Mouse (Mus musculus) MEL (cell line): ENCODE measurements around the gene Ttc39d.

ENCODE experiments used
- CHD2 ChIP-seq: IDR thresholded peaks from 2 replicates; pipeline ENCODE4 v1.6.1; 2011; ENCODE audit warnings: low read length, improper control_type of control experiment
- E2F4 ChIP-seq: IDR thresholded peaks from 2 replicates; pipeline ENCODE4 v1.6.1; 2011; ENCODE audit warnings: low read depth, low read length, improper control_type of control experiment, borderline replicate concordance
- EP300 ChIP-seq, 2 experiments: IDR thresholded peaks; 2 replicates each; pipeline ENCODE4 v1.6.1; 2011; ENCODE audit warnings: improper control_type of control experiment in 2 of 2, low read length in 2 of 2, low read depth in 1 of 2, mild to moderate bottlenecking in 1 of 2
- GATA1 ChIP-seq: IDR thresholded peaks from 2 replicates; pipeline ENCODE4 v1.6.1; 2011; ENCODE audit warnings: low read depth, low read length, improper control_type of control experiment
- POLR2AphosphoS2 ChIP-seq: IDR thresholded peaks from 2 replicates; pipeline ENCODE4 v1.6.1; 2011; ENCODE audit warnings: low read length, improper control_type of control experiment
- USF2 ChIP-seq, 2 experiments: IDR thresholded peaks; 2 replicates each; pipeline ENCODE4 v1.6.1; 2011 to 2012; ENCODE audit warnings: improper control_type of control experiment in 2 of 2, low read length in 2 of 2, borderline replicate concordance in 1 of 2, inconsistent platforms in 1 of 2, low read depth in 1 of 2, mild to moderate bottlenecking in 1 of 2; ENCODE audit not compliant: insufficient read depth in 1 of 2
- ZNF384 ChIP-seq: IDR thresholded peaks from 2 replicates; pipeline ENCODE4 v1.6.1; 2012; ENCODE audit warnings: low read depth, mild to moderate bottlenecking, inconsistent platforms, low read length, improper control_type of control experiment

DNA sequence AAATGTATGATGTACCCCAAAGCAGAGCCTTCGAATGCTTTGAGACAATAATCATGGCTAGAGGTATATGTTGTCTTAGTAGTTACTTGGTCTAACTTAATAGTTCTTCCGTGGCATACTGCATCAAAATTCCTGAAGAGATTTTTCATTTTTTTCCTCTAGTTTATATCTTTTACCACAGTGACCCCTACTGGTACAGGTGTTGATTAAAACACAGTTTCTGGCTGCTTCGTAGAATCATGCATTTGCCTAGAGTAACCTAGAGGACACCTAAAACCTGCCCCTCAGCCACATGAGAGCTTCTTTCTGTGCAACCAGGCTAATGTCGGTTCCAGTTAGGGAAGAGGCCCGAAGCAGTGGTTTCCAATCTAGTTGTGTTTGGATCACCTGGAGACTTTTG, 14.2 kb upstream of the Ttc39d start:
- no peak for TF ChIP-seq E2F4
- peak; percentile 21; the same call in 1 of the 2 replicates for TF ChIP-seq ZNF384
- no peak for TF ChIP-seq USF2 (IDR thresholded peaks at IDR 0.05; ENCODE audit: borderline replicate concordance in 1 of 2, insufficient read depth in 1 of 2, low read depth in 1 of 2, low read length in 2 of 2)
- TF ChIP-seq POLR2AphosphoS2, result no peak
- no peak for TF ChIP-seq CHD2
- TF ChIP-seq GATA1, result no peak
- no peak for TF ChIP-seq EP300 (IDR thresholded peaks at IDR 0.05; ENCODE audit: low read depth in 1 of 2, low read length in 2 of 2)
